Mouse (Mus musculus) ovary, adult 18-20 months (tissue): ENCODE data around the gene Slc52a3.

Experiments
- DNase-seq: peaks from one replicate; pipeline ENCODE4 v3.0.0; 2022; ENCODE audit warnings: low spot score, mixed read lengths

Slc52a3 gene

GRCm38 (mm10) chr2:151999669-152000290, 3.5 kb downstream of the Slc52a3 start:
- DNase-seq, result no peak

DNA sequence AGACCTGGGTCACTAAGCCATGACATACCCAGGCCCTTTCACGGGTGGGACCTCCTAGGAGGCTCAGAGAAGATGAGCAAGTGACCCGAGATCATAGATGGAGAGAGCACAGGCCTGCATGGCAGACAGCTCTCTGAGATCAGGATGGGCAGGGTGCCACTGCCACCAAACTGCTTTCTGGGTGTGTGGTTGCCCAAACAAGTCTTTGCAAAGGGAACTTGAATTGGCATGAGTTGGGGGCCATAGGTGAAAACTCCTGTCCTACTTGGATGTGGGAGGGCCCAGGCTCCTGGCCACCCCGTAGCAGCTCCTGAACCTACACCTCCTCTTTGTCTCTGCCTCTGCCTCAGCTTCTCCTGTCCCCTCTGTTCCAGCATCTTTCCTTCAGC, 4.0 kb downstream of the Slc52a3 start:
- DNase-seq, result no peak

DNA sequence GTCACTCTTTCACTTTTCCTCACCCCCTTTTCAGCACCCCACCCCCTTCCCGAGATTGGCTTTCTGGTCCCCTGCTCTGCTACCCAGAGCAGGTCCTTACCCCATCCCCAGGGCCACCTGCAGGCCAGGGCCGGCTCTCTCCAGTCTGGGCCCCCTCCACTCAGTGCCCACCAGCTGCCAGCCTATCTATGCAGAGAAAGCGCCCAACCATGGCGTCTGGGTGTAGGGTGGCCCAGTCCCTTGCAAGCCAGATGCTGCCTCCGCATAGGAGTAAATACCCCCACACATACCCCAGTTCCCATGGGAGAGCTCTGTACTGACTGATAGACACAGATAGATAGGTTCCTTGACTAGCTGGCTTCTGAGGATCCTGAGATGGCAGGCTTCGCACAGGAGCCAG, 4.4 kb downstream of the Slc52a3 start:
- DNase-seq, result no peak

- DNase-seq, result no peak
Observed at GRCm38 (mm10) chr2:152002529-152002928, 6.2 kb downstream of the Slc52a3 start.

GRCm38 (mm10) chr2:152007783-152008182, 11.5 kb downstream of the Slc52a3 start:
- DNase-seq, result no peak

DNA sequence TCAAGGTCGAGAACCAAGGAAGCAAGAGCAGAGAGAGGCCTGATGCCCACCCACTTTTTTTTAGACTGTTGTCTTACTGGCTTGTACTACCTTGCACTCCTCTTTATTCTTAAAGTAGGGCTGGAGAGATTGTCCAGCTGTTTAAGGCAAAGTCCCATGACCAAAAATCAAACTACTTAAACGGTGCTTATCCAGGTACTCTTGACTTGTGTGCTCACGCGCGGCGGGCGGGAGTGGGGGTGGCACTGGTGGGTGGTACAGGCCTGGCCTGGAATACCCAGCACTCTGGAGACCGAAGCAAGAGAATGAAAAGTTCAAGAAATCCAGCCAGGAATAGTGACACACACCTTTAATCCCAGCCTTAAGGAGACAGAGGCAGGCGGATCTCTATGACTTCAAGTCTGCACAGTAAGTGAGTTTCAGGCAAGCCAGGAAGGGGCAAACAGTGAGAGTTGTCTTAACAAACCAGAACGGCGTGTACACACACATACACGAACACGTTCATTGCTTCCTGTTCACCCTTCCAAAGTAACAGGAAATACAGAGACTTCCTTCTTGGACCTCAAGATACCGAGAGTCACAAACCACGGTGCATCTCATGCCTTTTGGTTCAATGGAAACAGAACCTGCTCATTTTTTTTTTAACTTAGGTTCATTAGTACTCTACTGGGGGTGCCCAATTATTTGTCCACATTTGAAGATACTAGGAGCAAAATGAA, 12.9 kb downstream of the Slc52a3 start:
- no peak for DNase-seq

- DNase-seq, result no peak
Observed at GRCm38 (mm10) chr2:152010251-152010650, 13.9 kb downstream of the Slc52a3 start.

DNA sequence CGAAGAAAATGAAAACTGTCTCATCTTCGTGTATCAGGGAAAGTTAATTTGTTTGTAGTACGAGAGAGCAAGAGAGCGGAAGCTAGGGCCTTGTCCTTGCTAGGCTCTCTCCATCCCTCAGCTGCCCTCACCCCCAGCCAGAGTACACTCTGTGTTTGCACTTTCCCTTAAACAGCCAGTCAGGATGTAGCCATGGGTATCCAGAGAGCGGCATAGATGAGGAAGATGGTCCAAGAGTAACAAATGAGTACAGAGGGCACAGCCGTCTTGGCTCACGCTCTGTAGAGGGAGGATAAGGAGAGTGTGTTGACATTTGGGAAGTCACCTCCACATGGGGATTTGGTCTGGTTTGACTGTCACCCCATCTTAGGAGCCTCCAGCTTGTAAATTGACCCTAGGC, 14.3 kb downstream of the Slc52a3 start:
- DNase-seq, result no peak

- no peak for DNase-seq
Observed at GRCm38 (mm10) chr2:152011724-152012123, 15.4 kb downstream of the Slc52a3 start.

DNA sequence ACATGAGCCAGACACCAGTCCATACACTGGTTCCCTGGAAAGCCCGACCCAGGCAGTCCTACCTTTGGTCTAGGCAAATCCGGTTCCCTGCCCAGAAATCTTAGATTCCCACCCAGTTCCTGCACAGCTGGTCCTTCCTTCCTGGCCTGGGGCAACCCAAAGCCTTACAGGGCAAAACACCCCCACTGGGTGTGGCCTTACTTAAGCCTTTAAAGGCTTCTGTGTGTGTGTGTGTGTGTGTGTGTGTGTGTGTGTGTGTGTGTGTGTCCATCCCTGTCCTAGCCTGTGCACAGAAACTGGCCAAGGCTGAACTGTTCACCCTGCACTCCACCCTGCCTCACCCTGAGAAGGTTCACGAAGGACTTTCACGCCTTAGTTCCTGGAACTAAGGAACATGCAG, 15.9 kb downstream of the Slc52a3 start:
- DNase-seq, result no peak

GRCm38 (mm10) chr2:152012701-152013100, 16.4 kb downstream of the Slc52a3 start:
- DNase-seq, result no peak

GRCm38 (mm10) chr2:152015997-152016396, 19.7 kb downstream of the Slc52a3 start:
- no peak for DNase-seq

GRCm38 (mm10) chr2:152016666-152017065, 20.4 kb downstream of the Slc52a3 start:
- DNase-seq, result no peak

- DNase-seq, result no peak
Observed at GRCm38 (mm10) chr2:152020255-152020654, 23.9 kb downstream of the Slc52a3 start.

GRCm38 (mm10) chr2:152022022-152022421, 25.7 kb downstream of the Slc52a3 start:
- DNase-seq, result no peak

- DNase-seq, result no peak
Observed at GRCm38 (mm10) chr2:152024883-152025422, 28.6 kb downstream of the Slc52a3 start.

GRCm38 (mm10) chr2:152029252-152030082, 33.2 kb downstream of the Slc52a3 start:
- DNase-seq, result peak; percentile 69

GRCm38 (mm10) chr2:152030986-152031385, 34.7 kb downstream of the Slc52a3 start:
- no peak for DNase-seq

GRCm38 (mm10) chr2:152040101-152040500, 43.8 kb downstream of the Slc52a3 start:
- DNase-seq, result no peak

GRCm38 (mm10) chr2:152047116-152048002, 51.0 kb downstream of the Slc52a3 start:
- DNase-seq, result no peak
